Mouse (Mus musculus): ENCODE results near the gene Rpia.

GRCm38 (mm10) chr6:70796940-70797339 lies 4.9 kb upstream of the Rpia start:
- TF ChIP-seq CTCF (IDR thresholded peaks at IDR 0.05; ENCODE audit: low read depth, low read length) (no peak), GATA1 (IDR thresholded peaks at IDR 0.05; ENCODE audit: borderline replicate concordance, low read length) (no peak)
